Mouse (Mus musculus) c-Kit-negative CD71-positive TER-119-positive erythroid progenitor cells, embryonic 14.5 days (primary cell): Measurements from ENCODE around the gene Tbp.
A peak's percentile ranks its signal among the peaks of the same experiment; 100 is the strongest.
"Not testable (repeated sequence)": the region's sequence is repeated elsewhere in the genome, so short reads cannot be mapped to it uniquely, and the experiment has no call there.

Experiments
- DNase-seq: peaks from one replicate; pipeline ENCODE4 v3.0.0-alpha.2; 2013; ENCODE audit warnings: low read depth, low spot score

Gene Tbp

DNA sequence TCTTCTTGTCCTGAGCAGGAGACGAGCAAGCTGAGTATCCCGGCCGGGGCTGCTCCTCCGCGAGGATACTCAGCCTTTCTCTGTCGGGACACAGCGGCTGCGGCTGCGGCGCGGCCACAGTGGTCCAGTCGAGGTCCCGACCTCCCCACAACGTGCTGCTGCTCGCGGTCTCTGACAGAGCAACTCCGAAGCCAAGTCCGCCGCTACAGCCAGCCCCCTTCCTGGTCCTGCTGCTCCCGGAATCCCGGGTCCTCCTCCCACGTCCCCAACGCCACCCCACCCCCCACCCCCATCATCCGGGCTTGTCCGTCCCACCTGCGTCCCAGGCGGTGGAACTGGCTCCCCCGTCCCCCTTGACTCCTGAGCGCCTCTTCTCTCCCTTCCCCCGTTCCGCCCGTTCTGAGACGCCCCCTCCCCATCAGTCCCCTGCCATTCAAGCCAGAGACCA lies 36.8 kb downstream of the Tbp start:
- no peak for DNase-seq

- DNase-seq: no peak
Measured at GRCm38 (mm10) chr17:15540309-15540708, 40.6 kb downstream of the Tbp start.

DNA sequence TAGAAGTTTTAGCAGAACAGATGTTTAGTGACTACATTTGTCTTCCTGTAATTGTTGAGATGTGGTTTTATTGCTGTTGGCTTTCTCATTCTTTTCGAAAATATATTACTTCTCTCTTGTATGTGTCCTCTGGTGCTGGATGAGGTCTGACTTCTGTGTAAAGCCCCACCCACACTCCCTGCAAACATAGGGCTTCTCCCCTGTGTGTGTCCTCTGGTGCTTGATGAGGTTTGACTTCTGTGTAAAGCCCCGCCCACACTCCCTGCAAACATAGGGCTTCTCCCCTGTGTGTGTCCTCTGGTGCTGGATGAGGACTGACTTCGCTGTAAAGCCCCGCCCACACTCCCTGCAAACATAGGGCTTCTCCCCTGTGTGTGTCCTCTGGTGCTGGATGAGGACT lies 44.2 kb downstream of the Tbp start:
- DNase-seq: not testable (repeated sequence)

GRCm38 (mm10) chr17:15546440-15546839 lies 46.8 kb downstream of the Tbp start:
- DNase-seq: no peak

GRCm38 (mm10) chr17:15549713-15550112 lies 50.0 kb downstream of the Tbp start:
- no peak for DNase-seq

DNA sequence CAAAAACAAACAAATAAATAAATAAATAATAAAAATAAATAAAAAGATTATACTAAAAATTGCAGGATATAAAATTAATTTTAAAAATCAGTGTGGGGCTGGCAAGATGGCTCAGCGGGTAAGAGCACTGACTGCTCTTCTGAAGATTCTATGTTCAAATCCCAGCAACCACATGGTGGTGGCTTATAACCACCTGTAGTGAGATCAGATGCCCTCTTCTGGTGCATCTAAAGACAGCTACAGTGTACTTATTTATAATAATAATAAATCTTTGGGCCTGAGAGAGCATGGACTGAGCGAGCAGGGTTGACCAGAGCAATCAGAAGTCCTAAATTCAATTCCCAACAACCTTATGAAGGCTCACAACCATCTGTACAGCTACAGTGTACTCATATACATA lies 60.3 kb downstream of the Tbp start:
- no peak for DNase-seq

GRCm38 (mm10) chr17:15564014-15564927 lies 64.6 kb downstream of the Tbp start, which contains the start of gene Prdm9:
Gene Prdm9, minus strand, starts transcription at chr17:15564354.
- DNase-seq: peak; percentile 96

DNA sequence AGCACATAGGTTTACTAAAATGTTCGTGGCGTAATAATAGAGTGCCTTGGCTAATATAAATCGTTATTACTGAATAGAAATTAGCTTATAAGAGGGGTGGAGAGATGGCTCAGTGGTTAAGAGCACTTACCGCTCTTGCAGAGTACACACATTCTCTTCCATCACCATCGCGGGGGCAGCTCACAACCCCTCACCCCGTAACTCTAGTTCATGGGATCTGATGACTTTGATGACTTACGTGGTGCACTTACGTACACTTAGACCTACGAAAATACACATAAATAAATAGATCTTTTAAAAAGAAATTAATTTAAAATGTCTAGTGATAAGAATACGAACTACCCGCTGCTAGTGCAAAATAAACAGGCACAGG lies 65.2 kb downstream of the Tbp start:
- DNase-seq: no peak

- no peak for DNase-seq
Measured at GRCm38 (mm10) chr17:15566908-15567307, 67.2 kb downstream of the Tbp start.

DNA sequence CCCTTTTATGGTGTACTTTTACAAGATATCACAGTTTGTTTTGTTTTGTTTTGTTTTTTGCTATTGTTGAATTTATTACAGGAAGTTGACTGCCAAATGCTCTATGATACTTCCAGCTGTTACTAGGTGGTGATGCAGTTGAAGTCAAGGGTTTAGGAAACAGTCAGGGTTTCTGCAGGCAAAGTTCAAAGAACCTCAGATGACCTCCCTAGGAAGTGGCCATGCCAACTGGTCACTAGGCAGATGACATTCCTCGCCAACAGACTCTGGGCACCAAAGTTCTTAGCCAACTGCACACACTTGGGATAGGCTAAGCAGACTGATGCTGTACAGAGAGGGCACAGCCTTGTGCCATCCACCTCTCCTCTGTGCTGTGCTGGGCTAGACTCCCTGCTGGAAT lies 75.4 kb downstream of the Tbp start:
- DNase-seq: no peak

DNA sequence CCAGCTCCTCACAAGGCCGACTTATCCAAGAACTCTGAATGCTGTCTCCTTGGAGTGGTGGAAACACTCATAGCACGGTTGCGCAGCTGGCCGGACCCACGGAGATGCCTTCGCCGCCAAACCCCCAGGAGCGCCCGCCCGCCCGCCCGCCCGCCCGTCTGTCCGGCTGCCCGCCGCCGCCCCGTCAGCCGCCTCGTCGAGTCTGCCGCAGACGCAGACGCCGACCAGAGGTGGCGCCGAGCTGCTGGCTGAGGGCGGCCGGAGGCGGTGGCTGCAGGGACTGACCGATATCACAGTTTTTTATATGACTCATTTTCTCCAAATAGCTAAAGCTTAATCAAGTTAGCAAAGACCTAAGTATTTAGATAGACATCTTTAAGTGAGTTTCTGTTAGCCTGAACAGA lies 77.6 kb downstream of the Tbp start:
- DNase-seq: no peak
